Mouse (Mus musculus) frontal cortex, postnatal 14 days (tissue): ENCODE results near the gene Bche.

Experiments
- DNase-seq, 2 experiments: peaks; one replicate each; pipeline ENCODE4 v3.0.0; 2022; ENCODE audit warnings: low spot score in 2 of 2

The Bche gene

DNA sequence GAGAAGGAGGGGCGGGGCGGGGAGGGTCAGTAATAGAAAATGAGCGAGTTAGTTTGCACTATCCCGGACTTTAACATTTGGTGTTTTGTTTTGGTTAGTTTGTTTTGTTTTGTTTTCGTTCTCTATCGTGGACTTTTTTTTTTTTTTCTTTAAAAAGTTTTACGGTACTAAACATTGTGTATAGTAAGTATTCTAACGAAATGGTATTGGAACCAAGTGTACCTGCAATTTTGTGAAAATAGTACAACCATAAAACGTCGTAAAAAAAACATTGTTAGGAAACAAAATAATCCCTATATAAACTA is at the start of gene Bche:
Bche (minus strand) TSS at position 6 of the 305 bp plus-strand sequence.
- DNase-seq = no peak

DNA sequence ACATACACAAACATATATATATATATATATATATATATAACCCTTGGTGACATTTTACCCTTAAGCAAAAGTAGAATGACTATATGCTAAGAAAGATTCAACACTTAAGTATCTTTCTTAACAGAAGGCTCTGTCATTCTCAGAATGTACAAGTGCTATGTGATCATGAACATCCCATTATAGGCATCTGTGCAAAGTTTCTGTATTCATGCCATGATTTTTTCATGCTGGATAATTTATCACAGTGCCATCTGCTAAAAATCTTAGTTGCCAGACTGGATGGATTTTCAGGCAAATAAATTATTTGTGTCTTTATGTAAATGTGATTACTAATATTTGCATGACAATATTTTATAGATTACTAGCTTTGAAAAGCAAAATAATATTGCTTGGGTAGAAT is 33.8 kb upstream of the Bche start:
- DNase-seq = no peak

DNA sequence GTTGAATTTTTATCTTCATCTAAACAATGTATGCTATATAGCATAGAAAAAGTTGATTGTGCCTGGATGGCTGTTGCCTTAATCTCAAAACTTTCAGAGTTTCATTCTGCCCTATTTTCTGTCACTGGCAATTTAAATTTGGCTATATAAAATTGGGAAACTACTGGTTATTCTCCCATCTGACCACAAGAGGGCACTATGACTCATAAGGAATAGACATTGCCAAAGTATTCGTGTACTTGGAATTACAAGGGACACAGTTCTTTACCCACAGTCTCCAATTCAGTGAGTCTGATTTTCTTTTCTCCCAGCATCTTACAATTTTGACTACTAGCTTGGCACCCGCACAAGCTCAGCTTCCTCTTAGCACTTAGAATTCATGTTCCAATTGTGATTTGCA is 23.5 kb upstream of the Bche start:
- no peak for DNase-seq

- DNase-seq = no peak
These were observed 21.3 kb upstream of the Bche start for GRCm38 (mm10) chr3:73729511-73729910.

DNA sequence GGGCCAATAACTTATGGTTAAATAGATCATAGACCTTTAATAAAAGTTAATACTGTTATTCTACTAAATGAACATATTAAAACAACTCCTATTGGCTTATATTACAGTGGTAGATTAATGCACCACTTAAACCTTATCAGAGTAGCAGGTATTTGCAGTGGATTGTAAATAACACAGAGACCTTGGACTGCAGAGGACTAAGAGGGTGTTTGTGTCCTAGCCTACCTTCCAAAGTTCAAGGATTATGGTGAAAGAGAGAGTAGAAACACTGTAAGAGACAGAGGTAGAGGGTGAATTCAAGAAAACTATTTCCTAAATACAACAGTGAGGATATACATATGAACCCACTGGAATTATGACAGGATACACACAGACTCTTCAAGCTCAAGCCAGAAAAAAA is 17.5 kb upstream of the Bche start:
- no peak for DNase-seq

- no peak for DNase-seq
These were observed 16.7 kb upstream of the Bche start for GRCm38 (mm10) chr3:73724869-73725268.

- no peak for DNase-seq
These were observed 9.5 kb upstream of the Bche start for GRCm38 (mm10) chr3:73717610-73718284.

DNA sequence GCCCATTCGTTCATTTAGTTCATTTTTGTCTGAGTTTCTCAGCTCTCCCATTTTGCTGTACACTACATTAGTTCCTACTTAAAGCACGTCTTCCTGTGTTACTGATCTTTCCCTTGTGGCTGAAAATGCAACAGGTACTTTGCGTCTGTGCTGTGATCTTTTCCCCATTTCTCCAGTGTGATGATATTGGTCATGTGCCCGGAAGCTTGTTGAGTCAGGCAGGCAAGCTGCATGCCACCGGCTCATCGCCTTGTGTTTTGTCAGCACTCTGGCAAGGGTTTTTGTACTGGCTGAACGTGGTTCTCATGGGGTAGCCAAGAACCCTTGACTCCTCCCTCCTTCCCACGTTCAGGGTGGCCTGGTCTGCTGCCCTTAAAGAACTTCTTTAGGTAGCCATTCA is 1.7 kb upstream of the Bche start:
- DNase-seq = no peak

DNA sequence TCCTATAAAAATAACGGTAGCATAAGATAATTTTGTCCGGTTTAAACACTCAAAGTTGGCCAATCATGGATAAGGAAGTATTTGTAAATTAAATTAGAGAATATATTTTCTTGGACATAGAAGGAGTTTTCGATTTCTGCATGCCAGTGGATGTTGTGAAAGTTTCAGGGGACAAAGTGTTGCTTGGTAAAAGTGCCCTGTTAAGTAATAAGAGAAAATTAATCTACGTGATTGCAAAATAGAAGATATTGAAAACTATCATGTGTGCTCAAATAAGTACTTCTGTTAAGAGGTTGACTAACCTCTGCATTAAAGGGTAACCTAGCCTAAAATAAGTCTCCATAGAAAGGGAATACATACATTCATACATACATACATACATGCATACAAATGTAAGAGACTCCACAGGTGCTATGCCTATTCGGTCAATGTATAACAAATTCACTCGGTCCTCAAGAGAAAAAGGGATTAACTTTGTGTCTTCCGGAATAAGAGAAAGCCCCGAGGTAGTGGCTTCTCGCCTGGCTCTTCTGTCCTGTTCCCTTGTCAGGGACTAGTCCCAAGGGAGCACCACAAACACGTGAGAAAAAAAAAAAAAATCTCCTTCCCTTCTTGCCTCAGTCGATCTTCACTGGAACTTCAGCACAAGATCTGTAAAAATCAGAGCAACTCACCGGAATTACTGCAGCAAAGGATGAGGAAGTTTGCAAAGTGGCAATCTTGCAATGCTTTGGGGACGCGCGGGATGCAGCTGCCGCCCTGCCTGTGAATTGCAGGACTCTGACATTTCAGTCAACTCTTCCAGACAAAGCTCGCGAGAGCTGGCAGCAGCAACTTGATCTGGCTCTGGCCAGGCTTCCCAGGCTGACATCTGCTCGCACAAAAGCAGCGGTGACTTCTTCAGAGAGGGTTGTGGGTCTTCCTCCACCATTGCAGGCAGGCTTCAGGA is 480 bp downstream of the Bche start:
- peak; percentile 11 to 14 for DNase-seq

DNA sequence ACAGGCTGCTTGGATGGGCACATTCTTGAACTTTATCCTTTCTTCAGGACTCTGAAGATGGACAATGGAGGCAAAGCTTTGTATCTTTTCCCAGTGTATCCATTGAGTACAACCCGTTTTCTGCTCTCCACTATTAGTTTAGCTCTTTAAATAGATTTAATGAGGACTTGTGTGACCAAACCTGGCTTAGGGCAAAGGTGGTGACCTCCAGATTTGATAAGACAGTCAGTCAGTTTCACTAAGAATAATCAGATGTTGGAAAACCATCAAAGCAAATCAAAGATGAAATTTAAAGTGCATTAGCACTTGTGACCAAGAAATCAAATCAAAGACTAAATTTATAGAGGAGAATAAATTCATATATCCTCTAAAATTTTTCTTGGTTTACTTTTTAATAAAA is 1.7 kb downstream of the Bche start:
- DNase-seq = no peak

GRCm38 (mm10) chr3:73698889-73699288 is 9.3 kb downstream of the Bche start:
- DNase-seq = no peak

DNA sequence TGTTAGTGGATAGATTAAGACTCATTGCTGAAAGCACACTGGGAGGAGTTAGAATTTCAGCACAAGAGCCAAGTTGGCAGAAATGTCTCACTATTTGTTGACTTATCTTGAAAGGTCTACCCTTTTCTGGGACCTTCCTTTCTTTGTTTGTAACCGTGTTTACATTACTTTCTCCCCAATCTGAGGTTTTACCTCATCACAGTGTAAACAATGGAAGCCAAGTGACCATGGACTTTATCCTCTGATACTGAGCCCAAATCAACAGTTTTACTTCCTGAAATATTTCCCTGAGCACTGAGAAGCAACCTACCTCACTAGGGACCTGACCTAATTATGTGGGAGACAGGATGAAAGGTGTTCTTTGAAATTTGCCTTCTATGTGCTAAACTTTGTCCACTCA is 34.9 kb downstream of the Bche start:
- no peak for DNase-seq

DNA sequence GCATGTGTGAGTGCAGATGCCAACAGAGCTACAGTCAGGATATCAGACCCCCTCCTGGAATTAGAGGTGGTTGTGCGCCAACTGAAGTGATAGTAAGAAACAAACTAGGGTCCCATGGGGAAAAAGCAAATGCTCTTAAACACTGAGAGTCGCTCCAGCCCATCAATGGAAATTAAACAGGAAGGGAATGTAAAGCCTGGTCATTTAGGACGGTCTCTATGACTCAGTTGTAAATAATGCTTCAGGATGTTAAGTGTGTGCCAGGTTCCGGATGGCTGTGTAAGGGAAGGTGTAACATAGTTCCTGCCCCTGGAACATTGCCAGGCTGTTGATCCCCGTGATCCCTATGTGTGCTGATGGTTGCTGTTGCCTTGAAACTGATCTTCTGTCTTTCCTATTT is 40.0 kb downstream of the Bche start:
- no peak for DNase-seq

- DNase-seq = no peak
These were observed 40.7 kb downstream of the Bche start for GRCm38 (mm10) chr3:73667245-73668131.

DNA sequence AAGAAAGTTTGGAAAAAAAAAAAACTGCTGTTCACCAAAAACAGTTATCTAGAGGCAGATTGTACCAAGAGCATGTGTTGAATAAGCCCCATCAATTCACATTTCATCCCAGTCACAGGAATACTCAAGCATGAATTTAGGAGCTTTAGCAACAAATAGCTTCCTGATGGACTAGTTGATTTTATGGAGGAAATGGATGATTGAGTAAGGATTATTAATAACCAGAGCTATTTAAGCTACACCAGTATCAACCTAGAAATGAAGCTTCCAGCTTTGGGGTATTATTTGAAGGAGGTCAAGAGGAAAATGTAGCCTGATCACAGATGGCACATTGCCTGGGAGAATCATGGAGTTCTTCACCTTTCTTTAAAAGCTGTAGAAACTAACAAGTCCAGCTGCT is 57.9 kb downstream of the Bche start:
- no peak for DNase-seq

- DNase-seq = no peak
These were observed 61.2 kb downstream of the Bche start for GRCm38 (mm10) chr3:73647064-73647463.

- no peak for DNase-seq
These were observed 96.8 kb downstream of the Bche start for GRCm38 (mm10) chr3:73611421-73611820.

- no peak for DNase-seq
These were observed 116.3 kb downstream of the Bche start for GRCm38 (mm10) chr3:73591757-73592533.
